Mouse (Mus musculus) urinary bladder, postnatal 14 days (tissue): ENCODE data around the gene Ppp2r3a.
A peak's percentile ranks its signal among the peaks of the same experiment; 100 is the strongest.

Experiments
- DNase-seq: peaks from one replicate; pipeline ENCODE4 v3.0.0; 2021; ENCODE audit warnings: low spot score

The Ppp2r3a gene

DNA sequence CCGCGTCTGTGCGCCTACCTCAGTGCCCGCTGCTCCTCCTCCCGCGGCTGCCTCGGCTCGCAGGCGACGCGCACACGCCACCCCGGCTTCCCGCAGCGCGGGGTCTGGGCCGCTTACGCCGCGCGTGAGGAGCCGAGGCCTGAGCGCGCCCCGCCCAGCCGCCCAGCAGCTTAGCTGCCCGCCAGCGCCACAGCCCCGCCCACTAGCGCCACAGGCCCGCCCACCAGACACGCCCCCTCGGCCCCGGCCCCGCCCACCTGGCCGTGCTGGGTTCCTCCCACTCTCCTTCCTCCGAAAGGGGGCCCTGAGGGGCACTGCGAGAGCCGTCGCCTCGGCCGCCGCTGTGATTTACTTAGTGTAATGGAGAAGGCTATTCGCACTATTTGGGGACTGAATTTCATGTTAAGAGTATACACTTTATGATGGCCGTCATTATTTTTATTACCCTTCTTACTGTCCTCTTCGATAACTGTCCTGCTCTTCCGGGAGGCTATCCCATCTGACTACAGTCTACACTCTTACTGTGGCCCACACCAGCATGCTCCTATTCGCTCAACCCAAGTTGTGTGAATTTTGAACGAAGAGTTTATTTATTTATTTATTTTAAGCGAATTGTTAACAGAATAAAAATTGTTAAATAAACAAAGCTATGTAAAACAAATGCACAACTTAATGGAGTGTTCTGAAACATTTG, at the start of gene Ppp2r3a:
TSS of gene Ppp2r3a (minus strand) at position 152 of the 694 bp plus-strand sequence.
- peak; percentile 98 for DNase-seq

DNA sequence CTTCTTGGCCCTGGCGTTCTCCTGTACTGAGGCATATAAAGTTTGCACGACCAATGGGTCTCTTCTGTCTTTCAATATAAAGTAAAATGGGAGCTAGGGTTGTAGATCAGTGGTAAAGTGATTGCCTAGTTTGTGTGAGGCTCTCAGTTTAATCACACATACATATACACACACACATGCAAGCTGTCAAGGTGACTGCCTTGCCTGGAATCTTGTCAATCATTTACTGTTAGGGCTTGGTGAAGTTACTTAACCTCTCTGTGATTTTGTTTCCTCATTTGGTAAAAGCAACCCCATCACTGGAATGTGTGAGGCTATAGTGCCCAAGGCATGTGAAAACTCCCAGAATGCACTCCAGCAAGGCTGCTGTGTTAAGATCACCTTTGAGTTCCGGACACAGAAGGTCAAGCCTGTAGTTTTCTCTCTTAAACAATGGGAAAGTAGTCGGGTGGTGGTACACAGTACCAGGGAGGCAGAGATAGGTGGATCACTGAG, 48.9 kb upstream of the Ppp2r3a start:
- no peak for DNase-seq

DNA sequence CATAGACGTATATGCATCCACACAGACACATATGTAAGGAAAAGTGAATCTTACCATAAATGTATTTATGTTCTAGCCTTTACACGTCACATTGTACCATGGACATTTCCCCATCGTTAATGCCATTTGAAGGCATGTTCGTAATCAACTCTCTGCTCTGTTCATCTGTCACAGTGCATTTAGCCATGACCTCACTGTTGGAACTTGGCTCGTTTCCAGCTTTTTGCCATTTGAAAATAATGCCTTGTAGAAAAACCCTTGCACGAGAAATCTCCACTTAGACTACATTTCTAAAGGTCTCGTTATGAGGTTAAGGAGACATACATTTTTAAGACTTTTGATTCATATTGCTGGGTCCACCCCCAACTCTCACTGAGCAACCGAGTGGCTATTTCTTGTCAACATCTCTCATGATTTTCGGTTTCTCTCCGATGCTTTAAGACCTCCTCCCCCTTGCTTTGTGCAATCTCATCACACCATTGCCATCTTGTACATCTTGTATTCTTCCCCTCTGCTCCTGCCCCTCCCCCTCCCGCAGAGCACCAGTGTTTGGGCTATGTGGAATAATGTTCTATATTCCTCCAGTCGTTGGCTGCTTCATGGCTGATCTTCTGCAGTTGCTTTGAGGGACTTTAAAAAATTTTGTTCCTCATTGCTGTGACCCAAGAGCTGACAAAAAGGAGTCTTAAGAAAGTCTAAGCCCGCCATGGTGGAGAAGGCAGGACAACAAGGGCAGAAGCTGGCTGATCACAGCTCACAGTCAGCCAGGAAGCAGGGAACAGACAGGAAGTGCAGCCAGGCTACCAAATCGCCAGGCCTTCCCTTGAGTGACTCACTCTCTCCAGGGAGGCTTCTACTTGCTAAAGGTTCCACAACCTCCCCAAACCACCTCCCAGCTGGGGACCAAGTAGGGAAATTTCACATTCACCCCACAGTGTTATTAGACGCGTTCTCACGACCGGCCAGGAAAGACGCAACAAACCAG, 40.4 kb upstream of the Ppp2r3a start:
- DNase-seq, result no peak

DNA sequence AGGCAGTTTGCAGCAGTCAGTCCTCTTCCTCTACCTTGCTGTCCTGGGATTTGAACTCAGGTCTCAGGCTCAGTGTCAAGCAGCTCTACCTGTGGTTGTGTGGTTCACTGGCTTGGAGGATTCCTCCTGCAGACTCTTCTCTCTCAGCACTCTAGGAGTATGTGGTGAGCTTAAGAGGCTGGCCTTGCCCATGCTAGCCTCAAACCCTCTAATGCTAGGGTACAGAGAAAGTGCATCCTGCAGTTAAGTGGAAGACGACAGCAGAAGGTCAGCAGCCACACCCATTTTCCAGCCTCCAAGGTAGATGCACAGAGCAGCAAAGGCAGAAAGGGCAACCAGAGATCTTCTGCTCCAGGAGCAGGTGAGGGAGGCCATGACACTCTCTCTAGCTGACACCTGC, 39.3 kb upstream of the Ppp2r3a start:
- DNase-seq, result no peak

DNA sequence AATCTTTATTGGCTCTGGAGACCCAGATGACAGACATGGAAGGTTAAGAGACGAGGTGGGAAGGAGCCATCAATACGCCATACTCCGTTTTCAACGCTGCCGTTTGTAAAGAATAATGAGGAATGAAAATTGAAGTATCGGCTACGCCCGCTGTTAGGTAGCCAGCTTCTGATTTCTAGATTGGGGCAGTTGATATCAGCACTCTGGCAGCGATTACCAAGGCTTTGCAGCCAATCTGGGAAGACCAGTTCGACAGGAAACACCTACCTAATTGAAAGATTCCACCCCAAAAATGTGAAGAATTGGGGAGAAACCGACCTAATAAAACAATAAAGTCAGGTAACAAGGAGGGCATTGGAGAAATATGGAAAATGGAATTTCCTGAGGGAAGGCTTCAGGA, 38.2 kb upstream of the Ppp2r3a start:
- peak; percentile 65 for DNase-seq

DNA sequence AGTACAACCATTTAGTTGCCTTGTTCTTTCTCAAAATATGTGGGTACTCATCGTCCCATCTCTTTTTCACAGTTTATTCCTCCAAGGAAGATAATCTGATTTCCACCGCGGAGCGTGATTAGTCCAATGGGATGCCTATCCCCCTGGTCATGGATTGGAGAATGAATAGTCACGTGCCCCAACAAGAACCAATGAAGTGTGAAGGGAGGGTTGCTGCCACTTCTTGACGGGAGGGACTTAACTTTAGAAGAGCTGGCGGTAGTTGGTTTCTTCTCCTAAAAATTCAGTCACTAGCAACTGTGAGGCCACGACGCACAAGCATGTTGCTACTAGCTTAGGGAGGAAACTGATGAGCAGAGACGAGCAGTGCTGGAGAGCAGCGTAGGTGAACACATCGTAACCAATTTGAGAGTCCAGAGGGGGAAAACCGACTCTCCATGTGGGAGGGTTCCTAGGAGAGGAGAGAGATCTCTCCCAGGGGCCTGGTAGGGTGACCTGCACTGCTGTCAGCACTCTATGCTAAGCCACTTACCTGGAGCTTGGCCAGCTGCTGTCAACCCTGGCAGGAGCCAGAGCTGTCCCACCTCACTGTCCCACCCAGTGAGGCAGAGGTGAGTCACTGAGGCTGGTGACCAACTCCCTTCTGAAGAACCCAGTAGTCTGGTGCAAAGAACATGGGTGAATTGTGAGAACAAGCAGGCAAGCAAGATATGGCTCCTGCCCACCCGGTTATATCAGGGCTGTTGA, 37.5 kb upstream of the Ppp2r3a start:
- peak; percentile 77 for DNase-seq

DNA sequence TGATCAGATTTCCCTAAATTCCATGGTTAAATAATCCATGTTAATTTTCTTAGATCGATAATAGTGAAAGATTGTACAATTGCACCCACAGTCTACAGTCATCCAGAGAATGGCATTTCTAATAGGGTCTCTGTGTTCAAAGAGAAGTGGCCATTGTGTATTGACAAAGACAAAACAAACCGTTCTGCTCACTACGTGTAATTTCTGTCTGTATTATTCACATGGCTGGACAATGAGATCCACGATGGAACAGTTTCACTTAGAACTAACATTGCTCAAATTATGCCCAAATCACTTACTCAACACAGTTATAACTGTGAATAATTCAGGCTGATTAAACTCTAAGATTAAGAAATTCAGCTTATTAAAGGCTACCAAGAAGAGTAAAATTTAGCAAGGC, 35.2 kb upstream of the Ppp2r3a start:
- no peak for DNase-seq

DNA sequence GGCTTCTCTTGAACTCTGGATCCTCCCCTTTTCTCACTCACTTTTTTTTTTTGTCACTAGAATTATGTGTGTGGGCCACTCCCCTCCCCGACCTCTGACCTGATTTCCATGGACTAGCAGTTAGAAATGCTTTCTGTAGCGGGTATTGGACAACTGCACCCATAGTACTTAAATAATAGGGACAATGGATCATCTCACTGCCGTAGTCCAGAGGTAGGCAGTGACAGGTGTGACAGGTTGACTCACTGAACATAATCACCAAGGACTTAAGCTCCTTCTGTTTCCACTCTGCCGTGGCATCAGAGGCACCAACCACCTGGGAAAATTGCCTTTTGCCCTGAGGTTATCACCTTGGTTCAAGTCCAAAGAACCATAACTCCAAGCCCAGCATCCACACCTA, 32.5 kb upstream of the Ppp2r3a start:
- no peak for DNase-seq

DNA sequence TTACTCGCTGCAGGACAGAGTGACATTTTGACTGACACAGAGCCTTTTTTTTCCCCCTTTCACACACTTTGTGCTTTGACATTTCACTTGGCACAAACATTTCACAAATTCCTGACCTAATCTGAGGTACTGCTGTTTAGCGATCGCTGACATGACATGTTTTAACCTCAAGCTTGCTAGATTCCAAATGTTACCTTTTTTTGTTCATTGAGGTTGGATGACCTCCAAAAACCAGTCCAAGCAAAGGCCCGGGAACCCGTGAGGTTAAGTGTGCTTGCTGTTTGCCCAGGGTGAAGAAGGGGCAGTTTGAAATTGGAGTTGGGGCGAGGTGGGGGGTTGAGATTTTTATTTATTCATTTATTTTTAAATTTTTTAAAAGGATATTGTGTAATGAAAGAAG, 31.1 kb upstream of the Ppp2r3a start:
- DNase-seq, result no peak

DNA sequence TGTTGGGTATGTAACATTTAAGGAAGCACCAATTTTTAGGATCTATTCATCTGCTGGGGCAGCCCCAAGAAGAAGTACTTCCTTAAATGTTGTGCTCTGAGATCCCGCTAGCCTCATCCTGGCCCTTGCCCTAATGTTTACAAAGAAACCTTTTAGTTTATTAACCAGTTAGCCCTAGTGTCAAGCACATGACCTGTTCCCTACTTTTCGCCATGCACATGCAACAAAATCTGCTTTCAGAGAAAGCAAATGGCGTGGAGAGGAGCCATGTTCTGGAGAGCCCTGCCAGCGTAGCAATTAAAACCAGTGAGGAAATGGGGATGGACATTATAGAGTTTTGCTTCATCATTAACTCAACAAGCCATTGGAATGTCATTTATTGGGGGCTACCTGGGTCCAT, 30.3 kb upstream of the Ppp2r3a start:
- no peak for DNase-seq

DNA sequence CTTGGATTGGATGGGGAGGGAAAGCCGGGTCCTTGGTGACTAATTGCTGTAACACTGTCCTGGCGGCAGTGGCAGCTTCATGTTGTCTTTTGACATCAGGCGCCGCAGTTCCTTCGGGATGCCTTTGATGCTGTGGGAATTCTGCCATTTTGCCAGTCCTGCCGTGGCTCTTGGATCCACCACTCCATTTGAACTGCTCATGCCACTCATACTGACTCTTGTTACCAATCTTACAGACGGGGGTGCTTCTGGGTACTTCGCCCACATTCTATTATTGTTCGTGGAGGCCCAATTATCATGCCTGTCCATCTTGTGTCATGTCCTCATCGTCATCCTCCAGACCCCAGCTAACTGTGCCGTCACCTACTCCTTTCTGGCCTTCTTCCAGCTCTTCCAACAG, 29.7 kb upstream of the Ppp2r3a start:
- no peak for DNase-seq

DNA sequence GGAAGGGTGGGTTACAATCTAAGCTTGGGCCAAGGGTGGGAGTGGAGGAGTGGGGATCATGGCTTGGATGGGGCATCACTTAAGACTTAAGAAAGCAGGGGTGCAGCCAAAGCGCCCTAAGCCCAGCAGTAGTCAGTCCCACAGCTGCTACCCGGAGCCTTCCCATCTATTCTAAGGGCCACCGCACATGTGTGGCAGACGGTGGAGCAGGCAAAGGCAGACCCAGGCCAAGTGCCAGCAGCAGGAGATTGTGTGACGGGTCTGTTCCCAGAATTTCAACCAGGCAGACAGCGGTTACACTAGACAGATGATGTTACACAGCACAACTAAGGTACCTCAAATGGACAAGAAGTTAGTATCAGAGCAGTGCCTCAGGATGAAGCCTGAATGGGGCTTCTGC, 29.3 kb upstream of the Ppp2r3a start:
- DNase-seq, result no peak

DNA sequence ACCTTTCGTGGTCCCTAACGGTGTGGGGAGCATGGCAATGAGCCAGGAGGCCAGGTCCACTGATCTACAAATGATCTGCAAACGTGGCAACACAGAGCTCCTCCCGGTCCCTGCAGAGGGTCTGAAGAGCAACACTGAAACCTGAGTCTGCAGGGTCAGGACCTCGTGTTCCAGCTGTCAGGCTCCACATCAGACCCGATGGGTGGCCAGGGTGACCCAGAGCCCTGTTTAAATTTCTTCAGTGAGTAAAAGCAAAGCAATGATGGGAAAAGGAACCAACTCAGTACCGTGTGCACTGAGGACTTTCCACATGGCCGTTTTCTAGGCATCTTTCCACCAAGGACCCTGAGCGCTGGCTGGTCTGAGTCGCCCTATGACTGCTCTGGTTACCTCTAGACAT, 28.6 kb upstream of the Ppp2r3a start:
- no peak for DNase-seq

DNA sequence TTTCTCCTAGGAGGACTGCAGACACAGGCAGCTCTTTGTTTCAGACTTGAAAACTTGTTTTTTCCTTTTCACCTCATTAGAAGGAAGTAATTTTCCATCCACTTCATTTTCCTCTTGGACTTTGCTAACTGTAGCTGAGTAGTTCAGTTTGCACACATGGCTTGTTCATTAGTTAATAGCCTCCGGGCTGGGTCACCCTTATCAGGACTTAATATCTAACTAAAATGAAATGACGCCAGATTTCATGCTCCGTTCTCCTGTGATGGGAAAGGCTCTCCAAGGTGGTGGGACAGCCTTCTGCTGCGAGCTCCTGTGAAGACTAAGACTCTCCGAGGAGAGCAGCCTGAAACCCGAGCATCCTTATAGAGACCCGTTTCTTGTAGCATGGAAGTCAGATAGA, 21.1 kb upstream of the Ppp2r3a start:
- no peak for DNase-seq

DNA sequence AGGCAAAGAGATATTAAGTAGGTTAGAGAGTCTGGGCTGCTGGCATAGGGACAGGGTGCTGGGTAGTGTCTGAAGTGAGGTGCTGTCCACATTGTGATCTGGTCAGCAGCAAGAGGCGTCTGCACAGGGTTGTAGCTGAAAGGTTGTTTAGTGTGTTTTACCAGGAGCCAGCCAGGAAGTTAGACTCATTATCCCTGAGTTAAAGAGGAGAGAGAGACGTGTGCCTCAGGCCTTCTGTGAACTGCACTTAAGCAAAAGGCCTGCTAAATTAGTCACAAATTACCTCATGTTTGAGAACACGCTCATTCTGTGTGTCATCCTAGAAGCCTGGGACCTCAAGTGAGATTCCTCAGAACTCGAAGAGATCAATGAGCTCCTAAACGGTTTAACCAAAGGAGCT, 18.4 kb upstream of the Ppp2r3a start:
- no peak for DNase-seq

DNA sequence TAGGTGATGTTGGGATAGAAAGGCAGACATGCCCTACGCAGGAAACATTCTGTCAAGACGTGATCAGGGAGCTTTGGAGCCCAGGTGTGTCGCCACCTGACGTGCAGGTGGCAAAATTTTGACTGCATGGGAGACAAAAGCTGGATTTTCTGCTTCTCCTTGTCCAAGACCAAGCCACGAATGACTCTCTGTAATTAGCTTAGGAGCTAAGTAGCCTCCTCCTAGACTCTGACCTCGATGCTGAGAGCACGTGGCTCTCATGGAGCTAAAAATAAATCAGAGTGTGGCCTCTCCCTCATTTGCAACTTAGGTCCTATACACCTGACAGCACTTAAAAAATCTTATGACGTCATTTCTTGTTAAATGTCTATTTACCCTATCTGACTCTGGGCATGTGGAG, 14.4 kb upstream of the Ppp2r3a start:
- DNase-seq, result no peak

DNA sequence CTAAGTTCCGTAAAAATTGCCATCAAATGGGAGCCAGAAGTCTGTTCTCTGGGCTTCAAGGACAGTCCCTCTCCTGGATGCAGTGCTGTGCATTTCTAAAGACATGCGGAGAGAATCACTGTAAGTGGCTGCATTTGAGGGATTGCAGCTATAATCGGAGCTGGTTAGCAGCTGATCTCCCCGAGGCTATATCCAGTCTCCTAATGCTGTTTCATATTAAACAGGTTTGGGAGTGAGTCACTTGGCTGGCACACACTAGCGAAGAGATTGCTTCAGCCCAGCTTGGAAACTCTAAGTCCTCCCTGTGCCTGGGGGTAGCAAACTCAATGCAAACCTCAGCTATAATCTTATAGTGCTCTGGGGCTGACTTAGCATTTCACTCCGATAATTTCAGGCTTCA, 14.0 kb upstream of the Ppp2r3a start:
- DNase-seq, result peak; percentile 39

DNA sequence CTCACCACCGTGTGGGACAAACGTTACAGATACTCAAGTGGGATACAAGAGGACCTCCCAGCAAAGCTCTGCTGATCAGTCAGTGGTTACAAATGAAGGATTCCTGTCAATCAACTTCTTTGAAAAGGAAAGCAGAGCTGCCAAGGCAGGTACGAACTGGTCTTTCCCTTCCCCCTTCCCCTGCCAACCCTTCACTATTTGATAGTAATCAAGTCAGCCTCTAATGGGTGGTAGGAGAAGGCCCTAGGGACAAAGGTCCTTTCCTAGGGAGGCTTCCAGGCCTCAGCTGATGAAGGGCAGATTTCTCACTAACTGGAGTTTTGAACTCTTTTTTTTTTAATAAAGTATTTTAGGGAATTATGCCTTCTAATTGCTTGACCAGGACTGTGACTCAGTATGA, 11.2 kb upstream of the Ppp2r3a start:
- no peak for DNase-seq

DNA sequence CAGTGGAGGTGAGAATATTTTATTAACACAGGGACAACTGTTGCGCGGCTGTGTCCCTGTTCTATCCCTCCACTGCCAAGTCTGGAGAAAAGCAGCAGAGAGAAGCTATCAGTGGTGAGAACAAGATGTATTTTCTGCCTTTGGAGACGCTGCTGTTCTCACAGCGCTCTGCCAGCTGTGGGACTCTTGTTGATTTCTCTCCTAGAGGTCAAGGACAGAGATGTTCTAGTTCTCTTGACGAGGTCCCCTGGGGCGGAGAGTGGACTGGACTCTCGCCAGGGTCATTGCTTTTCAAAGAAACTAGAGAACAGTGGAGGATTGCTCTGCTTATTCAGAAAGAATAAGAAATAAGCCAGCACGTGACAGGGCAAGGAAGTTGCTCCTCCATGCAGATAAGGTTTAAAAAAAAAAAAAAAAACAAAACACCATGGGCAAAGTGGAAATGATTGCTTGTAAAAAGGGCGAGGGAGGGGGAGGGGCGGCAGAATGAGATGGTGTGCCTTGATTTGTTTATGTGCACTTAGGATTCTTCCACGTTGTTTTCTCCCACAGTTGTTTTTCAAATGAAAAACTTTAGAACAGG, 10.5 kb upstream of the Ppp2r3a start:
- peak; percentile 63 for DNase-seq

DNA sequence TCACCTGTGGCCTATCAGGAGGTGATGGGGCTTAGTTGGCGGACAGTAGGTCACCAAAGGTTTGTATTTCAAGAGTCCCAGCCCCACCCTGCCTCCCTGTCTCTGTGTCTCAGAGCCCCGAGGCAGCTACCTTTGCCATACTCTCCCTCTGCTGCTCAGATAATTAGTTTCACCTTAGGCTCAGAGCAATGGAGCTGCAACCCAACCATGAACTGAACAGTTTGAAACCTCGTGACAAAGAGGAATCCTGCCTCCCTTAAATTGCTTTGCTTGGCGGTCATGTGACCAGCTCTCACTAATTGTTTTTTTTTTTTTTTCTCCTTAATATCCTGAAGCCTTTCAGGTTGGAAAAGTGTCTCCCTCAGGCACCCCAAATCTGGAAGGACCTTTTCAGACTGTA, 9.8 kb upstream of the Ppp2r3a start:
- DNase-seq, result no peak

DNA sequence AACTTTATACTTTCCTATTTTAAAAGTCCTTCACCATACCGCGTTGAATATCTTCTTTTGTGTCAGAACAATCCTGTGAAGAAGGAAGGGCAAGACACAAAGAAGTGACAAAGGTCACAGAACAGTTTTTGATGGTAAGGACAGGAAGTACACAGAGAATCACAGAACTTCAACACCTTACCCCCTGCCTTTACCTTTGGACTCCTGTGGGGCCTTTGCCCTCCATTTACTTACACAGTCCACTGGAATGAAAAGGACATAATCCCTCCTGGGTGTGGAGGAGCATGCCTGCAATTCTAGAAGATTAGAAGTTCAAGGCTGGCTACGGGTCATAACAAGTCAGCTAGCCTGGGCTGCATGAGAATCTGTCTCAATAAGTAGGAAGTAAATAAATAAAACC, 1.5 kb upstream of the Ppp2r3a start:
- no peak for DNase-seq

DNA sequence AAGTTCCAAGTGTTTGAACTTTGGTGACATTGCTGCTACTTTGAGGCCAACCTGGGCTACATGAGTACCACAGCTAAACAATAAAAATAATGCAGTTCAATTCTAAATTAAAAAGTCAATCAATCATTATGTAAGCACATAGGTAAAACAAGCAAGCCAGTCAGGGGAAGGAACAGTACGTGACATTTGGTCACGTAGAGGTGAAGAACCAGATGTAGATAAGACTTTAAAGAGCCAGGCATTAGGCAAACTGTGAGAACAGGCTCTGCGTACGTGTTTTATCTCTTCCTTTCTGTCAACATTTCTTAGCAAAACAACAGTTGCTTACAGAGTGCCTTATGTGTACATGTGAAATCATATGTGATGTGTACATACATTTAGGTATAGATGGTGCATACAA, 946 bp upstream of the Ppp2r3a start:
- DNase-seq, result no peak
